Mouse (Mus musculus): ENCODE measurements around the gene Nat8f5. TPM values are rescaled to one million over a fixed set of nuclear protein-coding genes. Genes with fewer than 3 reads are reported as not detected.
"Not testable (repeated sequence)": the region's sequence is repeated elsewhere in the genome, so short reads cannot be mapped to it uniquely, and the experiment has no call there.

Gene Nat8f5
- polyA plus RNA-seq, 1 experiment from 2014 or later, result not detected

GRCm38 (mm10) chr6:85835104-85835503 is 14.3 kb upstream of the Nat8f5 start:
- not testable (repeated sequence) for H3K4me3 ChIP-seq; H3K27ac ChIP-seq (replicated peaks); H3K9ac ChIP-seq; ATAC-seq (ENCODE audit: extremely low read depth, insufficient number of reproducible peaks, low FRiP score, low TSS enrichment); H3K36me3 ChIP-seq; H3K4me2 ChIP-seq; H3K4me1 ChIP-seq; H3K9me3 ChIP-seq; H3K27me3 ChIP-seq (replicated peaks)
- WGBS, result 70% methylated on average over 1 of the region's 2 CpGs

- H3K27ac ChIP-seq (replicated peaks); H3K4me3 ChIP-seq; H3K27me3 ChIP-seq (replicated peaks); H3K36me3 ChIP-seq; H3K4me1 ChIP-seq; H3K9ac ChIP-seq; H3K9me3 ChIP-seq; H3K4me2 ChIP-seq; ATAC-seq (ENCODE audit: extremely low read depth, insufficient number of reproducible peaks, low FRiP score, low TSS enrichment): not testable (repeated sequence)
Measured at GRCm38 (mm10) chr6:85834504-85835100, 13.8 kb upstream of the Nat8f5 start.

GRCm38 (mm10) chr6:85831796-85832321 is 11.1 kb upstream of the Nat8f5 start, which contains the start of gene Nat8:
Gene Nat8 (minus strand): TSS chr6:85832082.
- 70% methylated on average over 7 of the region's 7 CpGs for WGBS
- H3K9me3 ChIP-seq, result no peaks in the 10 kb centered on the region
- H3K4me1 ChIP-seq, result no peaks in the 10 kb centered on the region
- H3K27me3 ChIP-seq (replicated peaks), result no peaks in the 10 kb centered on the region
- no peak within 1 kb of the TSS for H3K4me3 ChIP-seq
- no peak within 1 kb of the TSS for H3K9ac ChIP-seq
- H3K27ac ChIP-seq (replicated peaks), result no peak within 1 kb of the TSS
- no peak for ATAC-seq (ENCODE audit: extremely low read depth, insufficient number of reproducible peaks, low FRiP score, low TSS enrichment)
- H3K36me3 ChIP-seq, result no peaks in the 10 kb centered on the region
- H3K4me2 ChIP-seq, result no peak within 1 kb of the TSS

GRCm38 (mm10) chr6:85829462-85829861 is 8.7 kb upstream of the Nat8f5 start:
- no peaks in the 10 kb centered on the region for H3K36me3 ChIP-seq
- H3K27me3 ChIP-seq (replicated peaks), result no peaks in the 10 kb centered on the region
- no peak overlapping the region for H3K4me3 ChIP-seq
- 51% methylated on average over 1 of the region's 1 CpGs for WGBS
- H3K4me2 ChIP-seq, result no peak overlapping the region
- H3K9ac ChIP-seq, result no peak overlapping the region
- no peaks in the 10 kb centered on the region for H3K4me1 ChIP-seq
- no peak for ATAC-seq (ENCODE audit: extremely low read depth, insufficient number of reproducible peaks, low FRiP score, low TSS enrichment)
- no peak overlapping the region for H3K27ac ChIP-seq (replicated peaks)
- H3K9me3 ChIP-seq, result no peaks in the 10 kb centered on the region

GRCm38 (mm10) chr6:85825886-85826285 is 5.1 kb upstream of the Nat8f5 start:
- Histone ChIP-seq H3K27me3 (replicated peaks) (no peaks in the 10 kb centered on the region), H3K27ac (replicated peaks) (no peak overlapping the region), H3K36me3 (no peaks in the 10 kb centered on the region), H3K4me1 (no peaks in the 10 kb centered on the region), H3K4me3 (no peak overlapping the region), H3K4me2 (no peak overlapping the region), H3K9me3 (no peaks in the 10 kb centered on the region), H3K9ac (no peak overlapping the region)
- 77% methylated on average over 2 of the region's 2 CpGs for WGBS
- ATAC-seq (ENCODE audit: extremely low read depth, insufficient number of reproducible peaks, low FRiP score, low TSS enrichment), result no peak

GRCm38 (mm10) chr6:85823382-85824090 is 2.8 kb upstream of the Nat8f5 start:
- Histone ChIP-seq H3K4me1 (no peaks in the 10 kb centered on the region), H3K27ac (replicated peaks) (no peak overlapping the region), H3K9me3 (no peaks in the 10 kb centered on the region), H3K9ac (no peak overlapping the region), H3K27me3 (replicated peaks) (no peaks in the 10 kb centered on the region), H3K36me3 (no peaks in the 10 kb centered on the region), H3K4me3 (no peak overlapping the region), H3K4me2 (no peak overlapping the region)
- 79% methylated on average over 1 of the region's 1 CpGs for WGBS
- no peak for ATAC-seq (ENCODE audit: extremely low read depth, insufficient number of reproducible peaks, low FRiP score, low TSS enrichment)

- Histone ChIP-seq H3K4me2 (no peak overlapping the region), H3K9ac (no peak overlapping the region), H3K27me3 (replicated peaks) (no peaks in the 10 kb centered on the region), H3K4me3 (no peak overlapping the region), H3K36me3 (no peaks in the 10 kb centered on the region), H3K27ac (replicated peaks) (no peak overlapping the region), H3K9me3 (no peaks in the 10 kb centered on the region), H3K4me1 (no peaks in the 10 kb centered on the region)
- ATAC-seq (ENCODE audit: extremely low read depth, insufficient number of reproducible peaks, low FRiP score, low TSS enrichment), result no peak
- WGBS, result 74% methylated on average over 4 of the region's 4 CpGs
Measured at GRCm38 (mm10) chr6:85822286-85822685, 1.5 kb upstream of the Nat8f5 start.

- Histone ChIP-seq H3K4me3 (no peak overlapping the region), H3K4me2 (no peak overlapping the region), H3K36me3 (no peaks in the 10 kb centered on the region), H3K9ac (no peak overlapping the region), H3K4me1 (no peaks in the 10 kb centered on the region), H3K27ac (replicated peaks) (no peak overlapping the region), H3K9me3 (no peaks in the 10 kb centered on the region), H3K27me3 (replicated peaks) (no peaks in the 10 kb centered on the region)
- 39% methylated on average over 1 of the region's 1 CpGs for WGBS
- no peak for ATAC-seq (ENCODE audit: extremely low read depth, insufficient number of reproducible peaks, low FRiP score, low TSS enrichment)
Measured at GRCm38 (mm10) chr6:85818338-85818737, 2.4 kb downstream of the Nat8f5 start.

- no peaks in the 10 kb centered on the region for H3K9me3 ChIP-seq
- whole genome bisulfite sequencing, result 76% methylated on average over 2 of the region's 2 CpGs
- no peaks in the 10 kb centered on the region for H3K4me1 ChIP-seq
- H3K4me3 ChIP-seq, result no peak overlapping the region
- H3K4me2 ChIP-seq, result no peak overlapping the region
- no peak overlapping the region for H3K27ac ChIP-seq (replicated peaks)
- no peaks in the 10 kb centered on the region for H3K27me3 ChIP-seq (replicated peaks)
- ATAC-seq (ENCODE audit: extremely low read depth, insufficient number of reproducible peaks, low FRiP score, low TSS enrichment), result no peak
- no peak overlapping the region for H3K9ac ChIP-seq
- no peaks in the 10 kb centered on the region for H3K36me3 ChIP-seq
Measured at GRCm38 (mm10) chr6:85813339-85813738, 7.4 kb downstream of the Nat8f5 start.

GRCm38 (mm10) chr6:85810942-85811537 is 9.7 kb downstream of the Nat8f5 start:
- H3K9ac ChIP-seq; H3K27ac ChIP-seq (replicated peaks); H3K36me3 ChIP-seq; ATAC-seq (ENCODE audit: extremely low read depth, insufficient number of reproducible peaks, low FRiP score, low TSS enrichment); H3K27me3 ChIP-seq (replicated peaks); H3K4me2 ChIP-seq; H3K4me3 ChIP-seq; H3K9me3 ChIP-seq; H3K4me1 ChIP-seq: not testable (repeated sequence)
- 39% methylated on average over 3 of the region's 3 CpGs for WGBS

- ATAC-seq (ENCODE audit: extremely low read depth, insufficient number of reproducible peaks, low FRiP score, low TSS enrichment); H3K4me1 ChIP-seq; H3K27ac ChIP-seq (replicated peaks); H3K36me3 ChIP-seq; H3K9me3 ChIP-seq; H3K9ac ChIP-seq; H3K4me2 ChIP-seq; H3K4me3 ChIP-seq; H3K27me3 ChIP-seq (replicated peaks): not testable (repeated sequence)
- WGBS, result 93% methylated on average over 3 of the region's 3 CpGs
Measured at GRCm38 (mm10) chr6:85810514-85810913, 10.3 kb downstream of the Nat8f5 start.

Data from heart, embryonic 13.5 days (tissue).